Mouse (Mus musculus) natural killer cell, adult 2 months (primary cell): ENCODE measurements around the gene Tmem38a.

Source experiments
- DNase-seq, 2 experiments: peaks; one replicate each; pipeline ENCODE4 v3.0.0; 2022; ENCODE audit warnings: low spot score in 2 of 2

Gene Tmem38a

GRCm38 (mm10) chr8:72584390-72584789, 12.5 kb downstream of the Tmem38a start:
- no peak for DNase-seq

DNA sequence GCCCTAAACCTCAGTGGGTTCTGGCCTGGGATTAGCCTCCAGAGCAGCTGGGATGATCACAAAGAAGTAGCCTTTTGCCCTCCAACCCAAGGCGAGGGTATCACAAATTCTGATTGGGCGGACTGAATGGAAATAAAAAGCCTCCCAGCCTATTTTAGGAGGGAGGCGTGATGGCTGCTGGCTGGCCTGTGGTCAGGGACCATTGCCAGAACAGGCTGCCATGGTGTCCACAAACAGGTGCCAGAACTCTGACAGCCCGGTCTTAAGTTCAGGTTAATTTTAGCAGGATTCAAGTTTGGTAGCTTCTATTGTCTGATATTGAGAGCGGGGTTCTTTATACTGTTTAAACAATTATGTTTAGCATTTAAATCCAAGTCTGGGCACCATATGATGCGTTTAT, 16.0 kb downstream of the Tmem38a start:
- no peak for DNase-seq

GRCm38 (mm10) chr8:72588865-72589264, 17.0 kb downstream of the Tmem38a start:
- DNase-seq = no peak

DNA sequence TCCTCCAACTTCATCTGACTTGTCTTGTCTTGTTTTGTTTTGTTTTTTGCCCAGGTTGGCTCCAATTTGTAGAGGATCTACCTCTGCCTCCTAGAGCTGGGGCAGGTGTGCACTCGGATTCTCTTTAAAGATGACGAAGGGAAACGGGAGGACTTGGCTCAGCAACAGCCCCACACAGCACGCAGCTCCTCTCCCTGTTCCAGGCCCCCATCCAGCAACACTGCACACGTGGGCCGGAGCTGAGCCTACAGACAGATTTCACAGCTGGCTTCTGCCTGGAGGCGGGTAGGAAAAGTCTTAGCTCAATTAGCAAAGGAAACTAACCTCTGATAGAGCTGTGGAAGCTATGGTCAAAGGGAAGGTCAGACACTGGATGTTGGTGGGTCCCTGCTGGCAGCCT, 17.4 kb downstream of the Tmem38a start:
- DNase-seq = no peak

GRCm38 (mm10) chr8:72590198-72590597, 18.3 kb downstream of the Tmem38a start:
- DNase-seq = peak; percentile 20 to 50
